Mouse (Mus musculus) 3134 (cell line): ENCODE measurements at regions not wholly inside any gene's neighbourhood (a gene's known extent, or its start where the extent isn't known, plus 50 kb on each side); places are given as distances from the start of the nearest gene placed in this dataset.
"Not testable (repeated sequence)": the region's sequence is repeated elsewhere in the genome, so short reads cannot be mapped to it uniquely, and the experiment has no call there.

Source experiments
- DNase-seq: peaks from one replicate; pipeline ENCODE4 v3.0.0-alpha.2; 2011; ENCODE audit warnings: low spot score; ENCODE audit not compliant: insufficient read length; ENCODE audit errors: extremely low read depth

GRCm38 (mm10) chr1:193510066-193510793, 140.1 kb upstream of the Camk1g start:
- no peak for DNase-seq

DNA sequence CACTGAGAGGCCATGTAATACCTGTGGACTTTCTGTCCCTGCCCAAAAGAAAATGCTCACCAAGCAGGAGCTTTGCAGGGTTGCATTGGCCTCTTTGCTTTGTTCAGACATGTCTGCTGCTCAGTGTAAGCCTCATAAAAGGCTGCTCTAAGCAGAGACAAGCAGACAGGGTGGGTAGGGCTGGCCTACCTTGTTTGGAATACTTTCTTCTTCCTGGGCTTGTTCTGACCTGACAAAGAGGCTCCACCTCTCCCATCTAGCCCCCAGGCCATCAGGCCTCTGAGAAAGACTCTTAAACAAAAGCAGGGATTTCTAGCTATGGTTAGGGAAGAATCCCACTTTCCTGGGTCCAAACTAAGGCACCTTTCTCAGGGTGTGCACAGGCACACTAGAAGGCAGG, 138.2 kb upstream of the Camk1g start:
- no peak for DNase-seq

- DNase-seq: no peak
Observed at GRCm38 (mm10) chr1:193506991-193507390, 136.9 kb upstream of the Camk1g start.

DNA sequence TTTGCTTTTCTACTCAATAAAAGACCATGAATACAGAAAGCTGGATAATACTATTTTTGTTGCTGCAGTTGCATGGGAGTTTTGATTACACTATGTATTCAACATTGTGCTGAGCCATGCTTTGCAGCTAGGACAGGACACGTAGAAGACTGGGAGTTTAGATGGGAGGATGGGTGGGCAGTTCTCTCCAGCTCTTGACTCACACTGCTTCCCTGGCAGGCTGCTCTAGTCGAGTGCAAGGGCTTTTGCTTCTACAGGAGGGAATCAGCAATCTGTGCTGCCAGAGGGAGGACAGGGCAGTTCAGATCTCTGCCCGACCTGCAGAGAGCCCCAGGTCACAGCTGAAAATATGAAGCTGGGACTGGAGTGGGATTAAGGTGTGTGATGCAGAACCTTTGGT, 135.3 kb upstream of the Camk1g start:
- no peak for DNase-seq

DNA sequence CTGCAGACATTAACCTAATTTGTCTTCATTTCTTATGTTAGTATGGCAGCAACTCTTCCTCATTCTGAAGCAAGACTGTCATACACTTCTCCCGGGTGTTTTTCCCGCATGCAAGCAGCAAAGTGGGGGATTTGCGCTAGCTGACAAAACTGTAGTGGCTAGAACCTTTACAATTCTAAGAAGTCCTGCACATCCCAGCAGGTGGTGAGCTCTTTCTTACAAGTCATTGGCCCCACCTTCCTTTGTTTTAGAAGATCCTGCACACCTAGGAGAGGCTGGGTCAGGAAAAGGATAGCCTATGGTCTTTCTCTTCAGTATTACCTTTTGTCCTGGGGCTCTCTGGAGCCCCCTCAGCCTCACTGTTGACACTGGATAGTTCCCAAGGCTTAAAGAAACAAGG, 134.5 kb upstream of the Camk1g start:
- DNase-seq: no peak

GRCm38 (mm10) chr1:193503624-193504325, 133.7 kb upstream of the Camk1g start:
- DNase-seq: peak; percentile 15

- no peak for DNase-seq
Observed at GRCm38 (mm10) chr1:193496265-193497183, 126.4 kb upstream of the Camk1g start.

DNA sequence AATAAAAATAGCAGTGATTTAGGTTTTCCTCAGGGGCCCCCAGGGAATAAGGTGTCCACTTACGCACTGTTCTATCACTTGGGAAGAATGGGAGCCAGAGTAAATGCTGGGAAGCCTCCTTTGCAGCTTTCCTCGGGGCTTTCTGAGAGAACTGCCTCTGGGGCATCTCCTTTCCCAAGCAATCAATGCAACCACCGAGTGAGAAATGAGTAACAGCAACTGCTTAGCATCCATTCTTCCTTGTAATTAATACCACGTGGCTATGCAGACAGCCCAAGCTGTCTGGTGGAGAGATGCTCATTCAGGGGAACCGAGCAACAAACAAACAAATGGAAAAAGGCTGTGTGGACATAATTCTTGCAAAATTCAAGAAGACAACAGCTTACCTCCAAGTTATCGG, 117.9 kb upstream of the Camk1g start:
- no peak for DNase-seq

GRCm38 (mm10) chr1:193486668-193487067, 116.6 kb upstream of the Camk1g start:
- not testable (repeated sequence) for DNase-seq

DNA sequence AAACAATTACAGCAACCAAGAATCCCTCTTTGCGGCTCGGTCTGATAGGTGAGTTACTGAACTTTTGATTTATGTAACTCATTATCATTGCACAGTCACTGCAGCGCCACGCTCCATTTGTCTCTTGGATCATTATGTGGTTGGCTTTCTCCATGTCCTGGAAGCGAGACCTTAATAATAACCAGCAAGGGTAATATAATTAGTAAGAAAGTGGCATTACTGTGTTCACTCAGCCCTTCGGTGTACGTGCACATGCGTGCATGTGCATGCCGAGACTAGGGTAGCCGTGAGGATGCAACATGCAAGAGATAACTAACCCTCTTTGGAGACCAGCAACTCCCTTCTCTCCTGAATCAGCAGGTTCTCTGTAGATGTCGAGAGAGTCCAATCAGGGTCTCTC, 114.9 kb upstream of the Camk1g start:
- no peak for DNase-seq

GRCm38 (mm10) chr1:193477298-193477697, 107.2 kb upstream of the Camk1g start:
- DNase-seq: no peak

DNA sequence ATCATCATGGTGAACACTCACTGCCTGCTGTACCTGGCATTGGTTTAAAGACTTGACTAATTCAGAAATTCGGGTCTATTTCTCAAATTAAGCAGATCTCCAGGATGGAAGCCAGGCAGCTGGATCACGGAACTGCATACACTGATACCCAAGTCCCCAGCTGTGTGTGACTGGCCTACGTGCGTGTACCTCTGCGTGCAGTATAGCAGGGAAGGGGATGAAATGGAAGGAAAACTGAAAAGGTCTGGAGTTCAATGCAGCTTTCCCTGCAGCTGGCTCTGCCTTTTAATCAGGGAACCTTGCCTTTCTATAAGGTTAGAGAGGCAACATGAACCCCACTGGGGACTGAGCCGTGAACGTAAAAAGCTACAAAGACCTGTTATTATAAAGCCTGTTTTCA, 106.7 kb upstream of the Camk1g start:
- no peak for DNase-seq

DNA sequence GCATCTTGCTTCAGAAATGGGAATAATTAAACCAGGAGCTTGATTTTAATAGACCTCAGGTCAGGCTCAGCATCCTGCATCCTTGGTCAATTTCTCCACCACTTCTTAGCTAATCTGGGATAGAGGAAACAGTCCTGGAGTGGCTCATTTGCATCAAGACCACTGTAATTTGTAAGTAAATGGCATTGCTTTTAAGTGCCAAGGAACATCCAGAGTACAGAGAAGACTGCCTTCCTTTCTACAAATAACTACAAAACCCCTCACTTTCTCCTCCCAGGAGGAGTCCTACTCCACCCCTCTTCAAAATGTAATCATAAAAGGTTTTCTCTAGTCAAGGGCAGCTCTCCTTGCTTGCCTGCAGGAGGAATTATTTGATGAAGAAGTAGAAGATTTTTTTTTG, 96.2 kb upstream of the Camk1g start:
- no peak for DNase-seq

GRCm38 (mm10) chr1:193459735-193460134, 89.6 kb upstream of the Camk1g start:
- DNase-seq: no peak

DNA sequence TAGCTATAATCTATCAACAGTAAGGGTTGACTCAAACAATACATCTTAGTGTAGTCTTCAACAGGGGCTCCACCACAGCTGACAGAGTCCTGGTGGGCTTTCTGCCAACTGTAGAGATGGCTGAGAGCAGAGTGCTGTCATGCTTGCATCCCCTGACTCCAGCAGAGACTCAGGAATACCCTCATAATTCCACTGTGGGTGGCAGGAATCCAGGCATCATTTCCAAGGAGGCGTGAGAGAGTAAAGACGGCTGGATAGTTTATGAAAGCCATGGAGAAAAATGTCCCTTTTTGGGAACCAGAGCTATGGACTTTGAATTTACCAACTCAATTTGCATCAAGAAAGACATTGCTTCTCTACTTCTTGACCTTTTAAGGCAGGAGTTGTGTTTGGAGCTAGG, 87.8 kb upstream of the Camk1g start:
- no peak for DNase-seq

DNA sequence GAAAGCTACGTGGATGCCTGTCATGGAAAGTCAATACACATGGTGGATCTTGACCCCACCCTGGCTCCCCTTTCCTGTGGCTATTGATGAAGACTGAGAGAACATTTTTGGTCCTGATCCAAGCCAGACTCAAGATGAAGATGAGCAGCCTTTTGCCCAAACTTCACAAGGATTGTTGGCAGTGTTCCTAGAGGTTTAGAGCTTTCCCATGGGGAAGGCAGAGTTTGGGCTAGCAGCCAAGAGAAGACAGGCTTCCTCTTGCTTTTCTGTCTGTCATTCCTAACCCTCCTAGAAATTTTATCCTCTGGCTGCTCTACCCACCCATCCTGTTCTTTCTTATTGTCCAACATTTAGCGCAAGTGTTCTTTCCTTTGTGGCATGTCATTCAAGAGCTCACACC, 83.6 kb upstream of the Camk1g start:
- no peak for DNase-seq

DNA sequence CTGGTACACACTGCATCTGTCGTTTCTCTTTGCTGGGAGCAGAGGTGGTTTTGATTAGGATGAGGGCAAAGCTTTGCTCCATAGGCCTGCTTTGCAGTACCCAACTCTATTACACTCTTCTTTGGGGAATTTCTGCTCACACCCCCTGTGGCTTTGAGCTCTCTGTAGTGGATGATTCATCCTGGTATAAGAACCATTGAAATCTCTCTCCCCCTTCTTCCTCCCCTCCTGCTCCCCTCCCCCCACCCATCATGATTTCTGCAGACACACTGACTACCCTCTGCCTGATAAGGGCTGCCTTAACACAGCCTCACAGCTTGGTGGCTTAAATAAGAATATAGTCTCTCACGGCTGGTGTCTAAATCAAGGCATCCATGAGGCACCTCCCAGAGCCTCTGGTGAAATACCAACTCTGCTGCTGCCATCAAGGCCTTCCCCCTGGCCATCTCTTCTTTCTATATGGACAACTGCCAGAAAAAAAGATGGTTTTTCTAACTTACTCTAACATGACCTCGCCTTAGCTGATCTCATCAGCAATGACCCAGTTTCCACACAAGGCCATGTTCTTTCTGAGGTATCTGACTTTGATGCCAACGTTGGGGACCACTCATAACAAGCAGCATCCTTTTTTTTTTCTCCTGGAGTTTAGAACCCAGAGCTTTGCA, 81.5 kb upstream of the Camk1g start:
- peak; percentile 26 for DNase-seq

DNA sequence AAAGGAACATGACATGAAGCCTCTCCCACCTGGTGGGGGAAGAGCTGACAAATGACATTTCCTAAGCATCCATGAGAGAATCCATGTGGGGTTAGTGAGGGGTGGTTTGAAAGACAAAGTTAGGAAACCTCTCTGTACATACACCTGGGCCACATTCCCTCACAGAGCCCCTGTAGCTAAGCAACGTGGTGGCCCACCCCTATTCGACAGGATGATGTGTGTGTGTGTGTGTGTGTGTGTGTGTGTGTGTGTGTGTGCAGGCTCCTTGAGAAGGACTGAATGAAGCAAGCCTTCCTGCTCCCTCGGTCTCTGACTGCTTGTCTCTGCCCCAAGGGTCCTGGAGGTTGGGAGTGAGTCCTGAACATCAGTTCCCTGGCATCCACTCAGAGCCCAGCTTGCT, 80.7 kb upstream of the Camk1g start:
- no peak for DNase-seq

- DNase-seq: no peak
Observed at GRCm38 (mm10) chr1:193450201-193450600, 80.1 kb upstream of the Camk1g start.

DNA sequence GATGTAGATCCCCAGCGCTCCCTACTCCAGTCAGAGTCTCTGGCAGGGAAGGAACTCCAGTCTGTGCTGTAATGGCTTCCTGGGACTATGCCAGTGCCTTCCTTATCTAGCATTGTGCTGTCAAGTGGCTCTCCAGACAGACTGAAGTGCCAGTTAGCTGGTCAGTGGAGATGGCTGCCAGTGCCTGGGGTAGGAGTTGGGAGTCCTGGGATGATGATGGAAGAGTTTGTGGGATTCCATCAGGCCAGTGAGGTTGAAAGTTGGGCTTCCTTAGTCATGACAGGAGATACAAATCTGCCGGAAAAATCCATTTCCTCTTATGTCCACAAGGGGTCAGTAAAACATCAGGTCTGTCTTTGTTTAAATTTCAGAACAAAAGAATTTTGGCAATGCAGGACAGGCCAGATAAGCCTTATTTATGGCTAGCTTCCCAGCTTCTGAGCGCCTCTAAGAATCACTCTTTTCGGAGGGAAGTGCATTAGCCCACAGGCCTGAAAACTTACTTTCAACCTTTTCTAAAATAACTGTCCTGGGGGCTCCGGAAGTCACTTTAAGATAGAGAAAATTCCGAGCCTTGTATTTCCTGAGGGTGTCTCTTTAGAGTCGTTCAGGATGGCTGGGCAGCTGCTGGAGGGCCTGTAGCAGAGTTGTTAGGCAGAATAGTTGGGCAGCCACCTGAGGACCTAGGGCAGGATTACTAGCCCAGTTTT, 79.5 kb upstream of the Camk1g start:
- peak; percentile 48 for DNase-seq
